Mouse (Mus musculus): ENCODE measurements around the gene Atp4a. TPM values are rescaled to one million over a fixed set of nuclear protein-coding genes. Genes with fewer than 3 reads are reported as not detected.

Atp4a gene
- total RNA-seq (2021) = 3.0 TPM in 2 replicates
- long read RNA-seq, experiment 1, partial matches to known transcripts = 2 of 5 reads
- long read RNA-seq, experiment 1, other reads (novel, unspliced or antisense) = 3 of 5 reads
- long read RNA-seq, experiment 2, partial matches to known transcripts = 1 of 2 reads
- long read RNA-seq, experiment 2, other reads (novel, unspliced or antisense) = 1 of 2 reads

GRCm38 (mm10) chr7:30711942-30712341 is at the start of gene Atp4a:
TSS of gene Atp4a (plus strand) at chr7:30712209.
- no peak for DNase-seq

- DNase-seq = peak; percentile 94
Measured at GRCm38 (mm10) chr7:30664529-30665200, 47.3 kb upstream of the Atp4a start, which contains the start of gene Haus5. TSS of gene Haus5 (minus strand) at chr7:30664994.

- DNase-seq = peak; percentile 25
Measured at GRCm38 (mm10) chr7:30665321-30665720, 46.7 kb upstream of the Atp4a start.

- no peak for DNase-seq
Measured at GRCm38 (mm10) chr7:30669229-30669628, 42.8 kb upstream of the Atp4a start.

- no peak for DNase-seq
Measured at GRCm38 (mm10) chr7:30671480-30671879, 40.5 kb upstream of the Atp4a start, which contains the start of gene Pmis2. TSS of gene Pmis2 (minus strand) at chr7:30671605.

- DNase-seq = peak; percentile 89
Measured at GRCm38 (mm10) chr7:30678263-30678975, 33.6 kb upstream of the Atp4a start.

- peak; percentile 58 for DNase-seq
Measured at GRCm38 (mm10) chr7:30681897-30682296, 30.1 kb upstream of the Atp4a start.

GRCm38 (mm10) chr7:30683425-30683824 is 28.6 kb upstream of the Atp4a start:
- no peak for DNase-seq

- no peak for DNase-seq
Measured at GRCm38 (mm10) chr7:30688325-30688724, 23.7 kb upstream of the Atp4a start.

- DNase-seq = peak; percentile 60
Measured at GRCm38 (mm10) chr7:30698101-30698500, 13.9 kb upstream of the Atp4a start.

GRCm38 (mm10) chr7:30698589-30698988 is 13.4 kb upstream of the Atp4a start, which contains the start of gene 2200002J24Rik:
TSS of gene 2200002J24Rik (plus strand) at chr7:30698926.
- peak; percentile 89 for DNase-seq

- peak; percentile 66 for DNase-seq
Measured at GRCm38 (mm10) chr7:30706214-30706882, 5.7 kb upstream of the Atp4a start.

GRCm38 (mm10) chr7:30707441-30707840 is 4.6 kb upstream of the Atp4a start:
- peak; percentile 24 for DNase-seq

- peak; percentile 91 for DNase-seq
Measured at GRCm38 (mm10) chr7:30717006-30717715, 5.2 kb downstream of the Atp4a start.

- no peak for DNase-seq
Measured at GRCm38 (mm10) chr7:30717716-30718046, 5.7 kb downstream of the Atp4a start.

GRCm38 (mm10) chr7:30719669-30720068 is 7.7 kb downstream of the Atp4a start:
- no peak for DNase-seq

GRCm38 (mm10) chr7:30721286-30721685 is 9.3 kb downstream of the Atp4a start:
- no peak for DNase-seq

GRCm38 (mm10) chr7:30723274-30723953 is 11.4 kb downstream of the Atp4a start:
- no peak for DNase-seq

GRCm38 (mm10) chr7:30728214-30728613 is 16.2 kb downstream of the Atp4a start:
- no peak for DNase-seq

- no peak for DNase-seq
Measured at GRCm38 (mm10) chr7:30728739-30729395, 16.9 kb downstream of the Atp4a start.
